Mouse (Mus musculus) heart, postnatal 14 days (tissue): ENCODE data around the gene Yjefn3. TPM values are rescaled to one million over a fixed set of nuclear protein-coding genes. Genes with fewer than 3 reads are reported as not detected.

Experiments used
- DNase-seq, 2 experiments: peaks; one replicate each; pipeline ENCODE4 v3.0.0; 2021 to 2022
- intact Hi-C: fragments of 180-260 bp; cut with DNase I; formaldehyde crosslinking; loops from one replicate; pipeline ENCODE4 v1.15.1; 2025
- total RNA-seq, 2 experiments: library from RNA; stranded (reverse); gene quantifications; 2 replicates each; pipeline ENCODE4 v1.2.3; 2021

Gene Yjefn3
- total RNA-seq, 2 experiments from 2014 or later, result 10.4 to 10.7 TPM

- intact Hi-C loops, result no loop called here
- DNase-seq, result no peak
These were observed 51.5 kb downstream of the Yjefn3 start for GRCm38 (mm10) chr8:69850926-69851506.

- intact Hi-C loops, result no loop called here
- no peak for DNase-seq
These were observed 52.6 kb downstream of the Yjefn3 start for GRCm38 (mm10) chr8:69849899-69850298.

- intact Hi-C loops, result no loop called here
- DNase-seq, result peak; percentile 25 to 56
These were observed 53.6 kb downstream of the Yjefn3 start for GRCm38 (mm10) chr8:69848951-69849350.

- intact Hi-C loops, result no loop called here
These were observed 55.1 kb downstream of the Yjefn3 start for GRCm38 (mm10) chr8:69847167-69848065.

More at GRCm38 (mm10) chr8:69847167-69848065, 55.1 kb downstream of the Yjefn3 start:
- no peak for DNase-seq

Other genes starting within 250 kb of the Yjefn3 start
- gene Zfp964, start 248.2 kb downstream of the Yjefn3 start, total RNA-seq, result 1 to 10 TPM; 1.3 to 1.9 TPM
- 10 to 100 TPM; 12.7 to 13.5 TPM for gene Zfp869, start 192.0 kb downstream of the Yjefn3 start, total RNA-seq
- gene Zfp963, start 152.7 kb downstream of the Yjefn3 start, total RNA-seq, result 1 to 10 TPM; 3.3 to 3.9 TPM
- 1 to 10 TPM; 1.9 to 2.2 TPM for gene Gm20422, start 127.8 kb downstream of the Yjefn3 start, total RNA-seq
- gene Atp13a1, start 111.5 kb downstream of the Yjefn3 start, total RNA-seq, result 10 to 100 TPM; 17.8 to 19.3 TPM
- 10 to 100 TPM; 19.5 to 19.8 TPM for gene Zfp866, start 111.5 kb downstream of the Yjefn3 start, total RNA-seq
- gene Gmip, start 94.0 kb downstream of the Yjefn3 start, total RNA-seq, result 1 to 10 TPM; 4.5 to 4.6 TPM
- under 1 TPM; 0.45 to 0.59 TPM for gene Lpar2, start 80.3 kb downstream of the Yjefn3 start, total RNA-seq
- gene Pbx4, start 70.2 kb downstream of the Yjefn3 start, total RNA-seq, result under 1 TPM in 1 of 2 experiments, not detected in 1; 0.41 TPM
- 1 to 10 TPM; 1.7 TPM for gene Cilp2, start 15.0 kb downstream of the Yjefn3 start, total RNA-seq
- not detected for gene Tssk6, start 528 bp downstream of the Yjefn3 start, total RNA-seq
- gene Ndufa13, start 154 bp downstream of the Yjefn3 start, total RNA-seq, result 100 to 1,000 TPM; 404 to 405 TPM
- gene Gatad2a, start 93.7 kb upstream of the Yjefn3 start, total RNA-seq, result 10 to 100 TPM; 41.7 to 41.9 TPM
- 10 to 100 TPM; 39.3 to 40.3 TPM for gene Mau2, start 140.0 kb upstream of the Yjefn3 start, total RNA-seq
- gene Sugp1, start 140.1 kb upstream of the Yjefn3 start, total RNA-seq, result 10 to 100 TPM; 19.1 to 19.4 TPM
- 1 to 10 TPM in 1 of 2 experiments, under 1 TPM in 1; 0.46 to 1.5 TPM for gene Tm6sf2, start 170.2 kb upstream of the Yjefn3 start, total RNA-seq
- gene Hapln4, start 180.7 kb upstream of the Yjefn3 start, total RNA-seq, result not detected
- under 1 TPM; 0.02 to 0.07 TPM for gene Ncan, start 218.2 kb upstream of the Yjefn3 start, total RNA-seq
- gene Nr2c2ap, start 228.6 kb upstream of the Yjefn3 start, total RNA-seq, result 1 to 10 TPM; 7.4 to 7.9 TPM
- 10 to 100 TPM; 17.7 to 20.1 TPM for gene Rfxank, start 236.4 kb upstream of the Yjefn3 start, total RNA-seq
- 10 to 100 TPM; 25.8 to 31.3 TPM for gene Borcs8, start 236.8 kb upstream of the Yjefn3 start, total RNA-seq
- under 1 TPM in 1 of 2 experiments, not detected in 1; 0.37 TPM for gene Mef2b, start 237.0 kb upstream of the Yjefn3 start, total RNA-seq